Mouse (Mus musculus): ENCODE measurements around the gene Ergic1. TPM values are rescaled to one million over a fixed set of nuclear protein-coding genes. Genes with fewer than 3 reads are reported as not detected.
A peak's percentile ranks its signal among the peaks of the same experiment; 100 is the strongest.

The Ergic1 gene
- polyA plus RNA-seq, 1 experiment, result 218 TPM

DNA sequence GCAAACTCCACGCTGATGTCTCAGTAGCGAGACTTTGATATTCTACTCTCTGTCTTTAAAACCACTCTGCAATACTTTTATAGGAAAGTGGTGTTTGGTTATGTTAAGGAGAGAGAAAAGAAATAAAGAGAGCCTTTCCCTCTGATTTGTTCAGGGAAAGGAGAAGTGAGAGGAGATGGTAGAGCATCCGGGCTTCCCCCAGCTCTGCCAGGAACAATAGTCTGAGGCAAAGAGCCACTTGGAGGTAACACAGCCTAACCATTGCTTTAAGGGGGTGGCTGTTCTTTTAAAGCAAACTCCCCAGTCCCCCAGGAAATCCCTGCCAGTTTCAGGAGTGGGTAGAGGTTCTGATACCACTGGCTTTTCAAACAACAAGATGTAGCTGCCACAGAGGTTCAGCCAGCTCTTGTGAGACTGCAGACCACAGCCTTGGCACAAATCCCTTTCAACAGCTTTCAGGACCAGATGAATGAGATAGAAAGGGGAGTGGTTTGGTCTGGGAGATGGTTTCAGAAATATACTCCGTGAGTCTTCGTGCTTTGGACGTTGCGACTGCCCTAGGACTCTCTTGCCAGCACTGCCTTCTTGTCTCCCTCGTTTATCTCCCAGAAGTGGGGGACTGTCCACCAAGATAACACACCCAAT lies 16.8 kb upstream of the Ergic1 start:
- no peak for TF ChIP-seq CTCF (IDR thresholded peaks at IDR 0.05; ENCODE audit: borderline replicate concordance, extremely low read depth, insufficient read depth, insufficient read length)
- TF ChIP-seq POLR2A (IDR thresholded peaks at IDR 0.05; ENCODE audit: borderline replicate concordance, extremely low read depth, insufficient read depth, insufficient read length, poor library complexity, severe bottlenecking), result no peak

DNA sequence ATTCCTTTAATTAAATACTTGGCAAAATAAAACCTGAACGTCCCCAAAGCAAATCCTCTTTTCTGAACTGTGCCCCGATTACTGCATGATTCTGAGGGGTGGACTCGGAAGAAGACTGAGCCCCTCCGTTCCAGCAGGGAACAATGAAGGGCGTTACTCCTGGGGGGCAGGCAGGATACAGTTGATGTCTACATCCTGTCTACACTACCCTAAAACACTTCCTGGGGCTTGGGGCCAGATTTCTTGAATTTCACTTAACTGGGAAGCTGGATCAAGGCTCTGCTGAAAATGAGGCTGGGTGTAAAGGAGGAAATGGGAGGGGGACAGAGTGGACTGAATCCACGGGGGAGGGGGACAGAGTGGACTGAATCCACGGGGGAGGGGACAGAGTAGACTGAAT lies 13.5 kb upstream of the Ergic1 start:
- TF ChIP-seq CTCF (IDR thresholded peaks at IDR 0.05; ENCODE audit: borderline replicate concordance, extremely low read depth, insufficient read depth, insufficient read length) (no peak), POLR2A (IDR thresholded peaks at IDR 0.05; ENCODE audit: borderline replicate concordance, extremely low read depth, insufficient read depth, insufficient read length, poor library complexity, severe bottlenecking) (no peak)

More for the DNA sequence above, 16.8 kb upstream of the Ergic1 start:
- DNase-seq (ENCODE audit: low read depth), result peak; percentile 36

DNA sequence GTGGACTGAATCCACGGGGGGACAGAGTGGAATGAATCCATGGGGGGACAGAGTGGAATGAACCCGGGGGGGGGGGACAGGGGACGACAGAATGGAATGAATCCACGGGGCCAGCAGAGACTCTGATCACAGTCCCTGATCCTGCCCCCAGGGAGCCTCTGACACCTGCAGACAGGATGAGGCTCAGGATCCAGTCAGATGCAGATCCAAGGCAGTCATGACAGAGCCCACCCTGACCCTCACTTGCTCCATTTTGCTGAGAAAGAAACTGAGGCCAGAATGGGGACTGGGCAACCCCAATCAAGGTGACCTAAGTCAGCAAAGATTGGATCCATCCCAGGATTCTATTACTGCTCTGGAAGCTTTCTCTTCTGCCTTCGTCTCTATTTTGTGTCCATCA lies 12.7 kb upstream of the Ergic1 start:
- TF ChIP-seq CTCF (IDR thresholded peaks at IDR 0.05; ENCODE audit: borderline replicate concordance, extremely low read depth, insufficient read depth, insufficient read length), result no peak
- no peak for TF ChIP-seq POLR2A (IDR thresholded peaks at IDR 0.05; ENCODE audit: borderline replicate concordance, extremely low read depth, insufficient read depth, insufficient read length, poor library complexity, severe bottlenecking)
- no peak for DNase-seq (ENCODE audit: low read depth)

More for the DNA sequence above, 13.5 kb upstream of the Ergic1 start:
- no peak for DNase-seq (ENCODE audit: low read depth)

DNA sequence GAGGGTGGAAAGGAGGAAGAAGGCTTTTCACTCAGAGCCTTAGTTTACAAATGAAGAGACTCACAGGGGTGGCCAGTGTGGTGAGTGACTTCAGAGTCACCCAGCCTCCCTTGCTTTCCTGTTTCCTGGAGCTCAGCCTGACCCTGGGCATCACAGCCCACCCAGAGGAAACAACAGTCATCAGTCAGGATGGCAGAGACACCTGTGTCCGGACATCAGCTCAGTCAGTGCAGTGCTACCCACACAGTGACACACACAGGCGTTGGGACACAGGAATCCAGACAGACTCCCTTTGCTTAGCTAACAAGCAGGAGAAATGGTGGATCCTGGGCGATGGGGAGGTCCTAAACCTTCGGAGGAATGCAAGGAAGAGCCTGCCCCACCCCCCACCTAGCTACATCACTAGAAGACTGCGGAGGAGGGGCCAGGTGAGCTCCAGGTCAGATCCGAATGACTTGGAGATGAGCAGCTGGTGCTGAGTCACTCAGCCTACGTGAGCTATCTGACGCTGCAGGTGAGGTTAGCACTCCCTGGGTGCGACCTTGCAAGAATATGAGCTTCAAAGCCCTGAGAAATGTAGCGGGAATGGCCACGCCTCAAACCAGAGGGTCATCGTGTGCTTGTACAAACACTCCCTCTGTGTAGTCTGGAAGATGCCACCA lies 12.0 kb upstream of the Ergic1 start:
- TF ChIP-seq CTCF (IDR thresholded peaks at IDR 0.05; ENCODE audit: borderline replicate concordance, extremely low read depth, insufficient read depth, insufficient read length) (no peak), POLR2A (IDR thresholded peaks at IDR 0.05; ENCODE audit: borderline replicate concordance, extremely low read depth, insufficient read depth, insufficient read length, poor library complexity, severe bottlenecking) (no peak)
- DNase-seq (ENCODE audit: low read depth), result no peak

DNA sequence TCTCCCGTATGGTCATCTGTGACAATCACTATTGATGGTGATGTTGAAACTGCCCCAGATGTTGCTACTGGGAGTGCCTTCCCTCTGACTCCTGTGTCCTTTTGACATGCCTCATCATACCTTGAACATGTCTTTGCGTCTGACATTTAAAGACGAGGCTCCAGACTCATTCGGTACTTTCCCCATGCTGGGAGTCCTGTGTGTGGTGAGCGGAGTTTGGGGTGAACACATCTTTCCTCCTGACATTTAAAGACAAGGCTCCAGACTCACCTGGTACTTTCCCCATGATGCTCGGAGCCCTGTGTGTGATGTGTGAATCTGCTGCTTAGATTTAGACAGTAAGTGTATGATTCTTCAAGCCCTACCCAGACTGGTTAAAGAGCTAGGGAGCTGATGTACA lies 10.2 kb upstream of the Ergic1 start:
- no peak for DNase-seq (ENCODE audit: low read depth)
- TF ChIP-seq CTCF (IDR thresholded peaks at IDR 0.05; ENCODE audit: borderline replicate concordance, extremely low read depth, insufficient read depth, insufficient read length) (no peak), POLR2A (IDR thresholded peaks at IDR 0.05; ENCODE audit: borderline replicate concordance, extremely low read depth, insufficient read depth, insufficient read length, poor library complexity, severe bottlenecking) (no peak)

DNA sequence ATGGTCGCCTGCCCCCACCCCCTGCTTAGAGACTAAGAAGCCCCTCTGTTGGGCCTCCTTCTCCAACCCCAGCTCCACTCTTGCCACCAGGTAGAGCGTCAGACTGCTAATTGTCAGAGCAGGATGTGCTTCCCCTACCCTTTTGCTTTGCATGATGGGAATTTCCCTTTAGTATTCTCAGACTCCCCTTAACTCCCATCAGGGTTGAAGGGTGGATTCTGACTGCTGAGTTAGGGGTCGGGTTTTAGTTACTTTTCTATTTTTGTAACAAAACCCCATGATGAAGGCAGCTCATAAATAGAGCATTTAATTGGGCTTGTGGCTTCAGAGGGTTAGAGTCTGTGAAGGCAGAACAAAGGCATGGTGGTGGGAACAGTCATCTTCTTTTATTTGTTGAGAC lies 8.3 kb upstream of the Ergic1 start:
- DNase-seq (ENCODE audit: low read depth), result no peak
- TF ChIP-seq POLR2A (IDR thresholded peaks at IDR 0.05; ENCODE audit: borderline replicate concordance, extremely low read depth, insufficient read depth, insufficient read length, poor library complexity, severe bottlenecking) (no peak), CTCF (IDR thresholded peaks at IDR 0.05; ENCODE audit: borderline replicate concordance, extremely low read depth, insufficient read depth, insufficient read length) (no peak)

DNA sequence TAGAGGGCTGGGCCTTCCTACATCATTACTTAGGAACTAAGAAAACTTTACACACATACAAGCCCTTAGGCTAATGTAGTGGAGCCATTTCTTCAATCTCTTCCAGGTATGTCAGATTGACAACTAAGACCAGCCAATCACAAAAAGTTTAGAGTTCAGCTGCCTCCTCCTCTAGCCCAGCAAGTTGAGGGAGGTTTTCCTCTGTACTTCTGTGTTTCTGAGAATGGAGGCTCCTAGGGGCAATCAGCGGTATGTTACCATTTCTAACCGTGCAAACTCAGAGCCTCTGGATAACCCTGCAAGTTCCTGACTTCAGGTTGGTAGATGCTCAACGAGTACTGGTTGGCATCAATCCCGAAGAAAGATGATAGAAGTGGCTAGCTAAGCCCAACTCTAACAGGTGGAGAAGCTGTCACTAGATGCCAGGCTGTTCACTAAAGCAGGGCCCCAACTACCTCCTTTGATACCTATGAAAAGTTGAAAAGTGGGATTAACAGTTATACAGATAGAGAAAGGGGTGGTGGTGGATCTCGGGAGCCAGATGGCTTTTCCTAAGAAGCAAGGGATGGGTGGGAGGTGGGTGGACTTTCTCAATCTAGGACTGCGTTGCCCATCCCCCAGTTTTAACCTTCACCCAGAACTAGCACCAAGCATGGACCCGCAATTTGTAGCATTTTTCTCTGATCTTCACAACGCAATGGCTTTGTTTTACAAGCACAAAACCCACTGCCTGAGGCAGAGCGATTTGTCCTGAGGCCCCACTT lies 581 bp upstream of the Ergic1 start:
- no peak for TF ChIP-seq CTCF (IDR thresholded peaks at IDR 0.05; ENCODE audit: borderline replicate concordance, extremely low read depth, insufficient read depth, insufficient read length)
- no peak for TF ChIP-seq POLR2A (IDR thresholded peaks at IDR 0.05; ENCODE audit: borderline replicate concordance, extremely low read depth, insufficient read depth, insufficient read length, poor library complexity, severe bottlenecking)
- DNase-seq (ENCODE audit: low read depth), result peak; percentile 12

DNA sequence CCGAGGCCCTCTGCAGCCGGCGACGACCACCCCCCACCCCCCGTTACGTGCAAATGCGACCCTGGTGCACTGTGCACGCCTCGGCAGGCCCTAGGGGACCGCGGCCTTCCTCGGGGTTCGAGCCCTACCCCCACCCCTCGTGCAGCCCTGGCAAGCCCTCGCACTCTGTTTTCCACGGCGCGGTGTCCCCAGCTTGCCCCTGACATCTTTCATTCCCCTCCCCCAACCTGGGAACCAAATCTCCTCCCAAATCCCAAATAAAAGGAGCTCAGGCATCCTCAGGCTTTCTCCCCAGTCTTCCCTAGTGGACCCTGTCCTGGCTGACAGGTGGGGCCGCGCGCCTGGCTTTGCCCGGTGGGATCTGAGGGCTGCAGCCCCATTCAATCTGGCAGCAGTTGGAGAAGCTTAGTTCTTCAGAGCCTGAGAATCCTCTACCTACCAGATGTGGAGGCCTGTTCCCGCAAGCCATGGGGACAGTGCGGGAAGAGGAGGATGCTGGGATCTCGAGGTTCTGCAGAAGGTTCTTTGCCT lies 427 bp downstream of the Ergic1 start, which contains the start of gene Dusp1:
TSS of gene Dusp1 (minus strand) at position 478 of the 531 bp plus-strand sequence.
- no peak for DNase-seq (ENCODE audit: low read depth)

DNA sequence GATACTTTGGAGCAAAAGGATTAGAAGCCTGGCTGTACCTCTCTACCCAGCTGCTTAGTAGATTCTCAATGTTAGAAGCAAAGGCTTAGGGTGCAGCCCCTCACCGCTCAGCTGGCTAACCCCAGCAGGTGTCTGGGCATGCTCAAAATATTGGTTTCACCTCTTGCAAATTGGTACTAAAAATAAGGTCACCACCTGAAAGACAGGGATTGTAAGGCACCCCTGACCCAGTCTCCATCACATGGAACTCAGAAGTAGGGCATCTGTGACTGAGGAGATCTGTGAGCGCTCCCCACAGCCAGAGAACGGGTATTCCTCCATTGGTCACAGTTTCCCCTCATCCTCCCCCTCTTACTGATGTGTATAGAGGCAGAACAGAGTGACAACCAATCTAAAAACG lies 1.0 kb downstream of the Ergic1 start:
- no peak for TF ChIP-seq POLR2A (IDR thresholded peaks at IDR 0.05; ENCODE audit: borderline replicate concordance, extremely low read depth, insufficient read depth, insufficient read length, poor library complexity, severe bottlenecking)
- no peak for TF ChIP-seq CTCF (IDR thresholded peaks at IDR 0.05; ENCODE audit: borderline replicate concordance, extremely low read depth, insufficient read depth, insufficient read length)
- no peak for DNase-seq (ENCODE audit: low read depth)

More for the DNA sequence above, 427 bp downstream of the Ergic1 start, which contains the start of gene Dusp1:
- TF ChIP-seq POLR2A (IDR thresholded peaks at IDR 0.05; ENCODE audit: borderline replicate concordance, extremely low read depth, insufficient read depth, insufficient read length, poor library complexity, severe bottlenecking), result no peak
- TF ChIP-seq CTCF (IDR thresholded peaks at IDR 0.05; ENCODE audit: borderline replicate concordance, extremely low read depth, insufficient read depth, insufficient read length), result no peak

DNA sequence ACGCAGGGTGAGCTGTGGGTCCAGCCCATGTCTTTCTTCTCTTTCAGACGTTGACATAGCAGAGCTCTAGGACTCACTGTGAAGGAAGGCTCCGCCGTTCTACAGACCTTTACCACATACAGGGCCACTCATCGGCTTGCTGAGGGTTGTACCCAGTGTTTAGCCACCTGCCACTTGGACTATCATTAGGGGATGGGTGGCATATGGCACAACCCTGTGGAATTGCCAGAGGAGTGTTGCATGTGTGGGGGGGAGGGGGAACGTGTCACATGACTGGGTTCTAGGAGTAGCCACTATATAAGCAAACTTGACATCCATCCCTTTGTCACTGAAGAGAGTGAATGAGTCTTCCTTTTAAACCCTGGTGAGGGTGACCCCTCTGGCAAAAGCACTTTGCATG lies 2.2 kb downstream of the Ergic1 start:
- TF ChIP-seq POLR2A (IDR thresholded peaks at IDR 0.05; ENCODE audit: borderline replicate concordance, extremely low read depth, insufficient read depth, insufficient read length, poor library complexity, severe bottlenecking), result no peak
- no peak for TF ChIP-seq CTCF (IDR thresholded peaks at IDR 0.05; ENCODE audit: borderline replicate concordance, extremely low read depth, insufficient read depth, insufficient read length)
- peak; percentile 7 for DNase-seq (ENCODE audit: low read depth)

DNA sequence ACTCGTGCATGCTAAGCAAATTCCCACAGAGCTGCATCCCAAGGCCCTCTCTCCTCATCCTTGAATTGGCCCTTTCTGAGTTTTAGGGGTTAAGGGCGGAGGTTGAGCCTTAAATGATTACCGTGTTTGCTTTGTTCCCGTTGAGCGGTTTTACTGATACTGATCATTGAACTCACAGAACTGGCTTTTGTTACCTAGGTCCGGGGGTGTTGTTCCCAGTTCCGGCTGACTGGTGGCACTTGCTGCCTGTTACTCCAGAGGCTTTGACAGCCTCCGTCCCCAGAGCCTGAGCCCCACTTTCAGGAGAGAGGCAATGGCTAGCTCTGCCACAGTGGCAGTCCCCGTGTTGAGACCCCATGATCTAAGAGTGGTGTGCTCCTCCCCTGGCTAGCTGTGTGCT lies 3.1 kb downstream of the Ergic1 start:
- no peak for DNase-seq (ENCODE audit: low read depth)
- no peak for TF ChIP-seq CTCF (IDR thresholded peaks at IDR 0.05; ENCODE audit: borderline replicate concordance, extremely low read depth, insufficient read depth, insufficient read length)
- TF ChIP-seq POLR2A (IDR thresholded peaks at IDR 0.05; ENCODE audit: borderline replicate concordance, extremely low read depth, insufficient read depth, insufficient read length, poor library complexity, severe bottlenecking), result no peak

Measured in brain, embryonic 14.5 days (tissue).